Mouse (Mus musculus) cerebellum, adult 11-12 months (tissue): Measurements from ENCODE around the gene Olfr222.
A peak's percentile ranks its signal among the peaks of the same experiment; 100 is the strongest.

Experiments used
- DNase-seq: peaks from one replicate; pipeline ENCODE4 v3.0.0; 2022

Gene Olfr222

DNA sequence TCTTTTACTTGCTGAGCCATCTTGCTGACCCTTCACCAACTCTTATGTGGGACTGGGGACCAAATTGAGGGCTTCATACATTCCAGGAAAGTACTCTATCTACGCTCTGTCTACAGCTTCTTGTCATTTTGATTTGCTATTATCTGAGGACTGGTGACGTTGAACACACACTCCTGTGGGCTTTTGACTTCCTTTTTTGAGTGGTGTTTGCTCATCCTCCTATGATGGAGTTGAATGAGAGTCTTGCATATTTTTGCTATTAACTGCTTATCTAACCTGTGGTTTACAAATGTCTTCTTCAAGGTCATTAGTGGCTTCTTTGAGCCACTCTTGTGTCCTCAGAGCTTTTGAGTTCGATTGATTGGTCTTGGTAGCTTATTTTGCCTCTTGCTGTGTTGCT lies 35.9 kb downstream of the Olfr222 start:
- no peak for DNase-seq

DNA sequence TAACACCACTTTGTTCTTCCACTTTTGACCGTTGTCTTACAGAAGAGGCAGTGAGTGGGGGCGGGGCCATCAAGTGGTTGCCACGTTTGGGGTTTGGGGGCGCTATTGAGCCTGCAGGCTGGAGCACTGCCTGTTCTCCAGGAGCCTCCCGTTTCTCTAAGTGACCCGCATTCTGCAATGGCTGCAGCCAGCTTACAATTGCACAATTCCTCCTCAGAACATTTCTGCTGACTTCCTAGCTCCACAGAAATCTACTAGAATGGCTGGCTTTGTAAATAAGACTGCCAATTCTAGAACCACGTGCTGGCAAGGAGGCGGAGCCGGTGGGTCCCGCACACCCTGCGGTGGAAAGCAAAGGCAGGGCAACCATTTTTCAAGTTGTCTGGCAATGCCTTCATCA lies 37.6 kb downstream of the Olfr222 start:
- DNase-seq = no peak

DNA sequence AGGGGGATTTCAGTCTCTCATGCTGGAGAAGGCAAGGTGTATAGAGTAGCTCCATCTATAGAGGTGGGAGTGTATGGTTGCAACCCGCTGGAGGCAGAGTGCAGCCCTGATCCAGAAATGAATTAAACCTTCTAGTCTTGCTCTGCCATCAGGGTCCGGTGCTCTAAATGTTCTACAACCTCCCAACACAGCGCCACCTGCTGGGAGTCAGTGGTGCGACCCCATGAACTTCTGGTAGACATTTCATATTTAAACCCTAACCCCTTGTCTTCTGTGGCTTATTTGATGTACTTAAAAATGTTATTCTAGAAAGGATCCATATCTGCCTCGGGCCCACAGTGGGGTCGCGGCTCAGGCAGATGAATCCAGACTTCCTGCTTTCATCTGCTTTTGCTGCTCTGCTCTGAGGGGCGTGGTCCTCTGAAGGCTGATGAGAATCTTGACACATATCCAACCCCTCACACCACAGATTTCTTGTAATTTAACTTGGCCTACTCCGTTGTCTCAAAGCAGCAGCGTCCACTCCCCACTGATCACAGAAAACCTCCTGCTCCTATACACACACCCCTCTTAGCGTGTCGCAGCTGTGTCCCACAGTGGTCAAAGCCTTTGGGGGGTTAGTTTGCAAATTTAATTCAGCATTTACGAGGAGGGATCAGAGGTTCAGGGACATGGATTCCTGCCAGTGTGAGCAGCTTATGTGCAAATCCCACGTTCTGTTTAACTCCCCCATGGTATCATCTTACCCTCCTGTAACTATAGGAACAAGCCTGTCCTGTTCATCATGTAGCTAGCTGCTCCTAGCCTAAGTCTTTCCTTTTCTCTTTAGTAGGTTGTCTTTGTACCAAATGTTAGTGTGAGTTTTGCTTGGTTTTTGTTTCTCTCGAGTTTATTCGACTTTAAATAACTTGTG lies 38.6 kb downstream of the Olfr222 start:
- no peak for DNase-seq

DNA sequence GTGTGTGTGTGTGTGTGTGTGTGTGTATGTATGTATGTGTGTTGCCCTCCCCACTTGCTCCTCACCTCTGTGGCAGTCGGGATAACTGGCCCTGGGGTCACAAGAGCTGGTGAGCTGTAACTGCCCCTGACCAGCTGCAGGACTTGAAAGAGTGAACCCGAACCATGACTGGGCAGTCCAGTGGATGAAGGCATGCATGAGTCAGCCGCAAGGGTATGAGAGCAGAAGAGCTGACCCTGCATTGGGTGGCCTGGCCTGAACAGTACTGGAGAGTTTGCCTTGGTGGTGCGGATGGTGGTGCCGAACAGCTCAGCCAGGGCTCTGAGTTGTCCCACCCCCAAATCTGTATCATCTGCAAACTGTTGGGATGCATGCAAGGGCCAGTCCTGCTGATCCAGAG lies 44.5 kb downstream of the Olfr222 start:
- DNase-seq = peak; percentile 22

DNA sequence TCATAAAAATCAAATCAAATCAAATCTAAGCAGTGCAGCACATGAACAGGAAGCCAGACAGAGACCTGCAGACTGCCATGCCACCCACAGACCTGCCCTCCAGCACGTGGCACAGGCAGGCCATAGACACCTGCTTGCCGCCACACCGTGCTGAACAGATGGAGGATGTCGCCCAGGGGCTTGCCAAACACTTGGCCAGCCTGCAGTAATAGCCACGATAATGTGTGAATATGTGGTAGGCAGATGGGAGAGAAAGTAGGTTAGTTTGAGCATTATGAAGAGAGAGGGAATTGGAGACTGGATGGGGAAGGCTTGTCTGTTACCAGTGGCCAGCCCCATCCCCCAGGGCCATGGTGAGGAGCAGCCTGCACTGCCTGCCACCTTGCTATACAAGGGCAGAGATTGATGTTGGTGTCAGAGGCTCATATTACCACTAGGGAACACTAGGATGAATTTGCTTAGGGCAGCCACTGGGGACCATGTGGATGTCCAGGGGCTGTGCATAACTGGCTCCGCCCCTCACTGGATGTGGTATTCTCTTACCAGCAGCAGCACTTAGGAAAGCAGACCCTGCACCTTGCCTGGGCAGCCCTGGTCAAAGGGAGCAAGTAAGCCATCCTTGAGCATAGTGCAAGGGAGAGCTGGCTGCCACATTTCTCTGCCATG lies 45.0 kb downstream of the Olfr222 start:
- DNase-seq = peak; percentile 90

DNA sequence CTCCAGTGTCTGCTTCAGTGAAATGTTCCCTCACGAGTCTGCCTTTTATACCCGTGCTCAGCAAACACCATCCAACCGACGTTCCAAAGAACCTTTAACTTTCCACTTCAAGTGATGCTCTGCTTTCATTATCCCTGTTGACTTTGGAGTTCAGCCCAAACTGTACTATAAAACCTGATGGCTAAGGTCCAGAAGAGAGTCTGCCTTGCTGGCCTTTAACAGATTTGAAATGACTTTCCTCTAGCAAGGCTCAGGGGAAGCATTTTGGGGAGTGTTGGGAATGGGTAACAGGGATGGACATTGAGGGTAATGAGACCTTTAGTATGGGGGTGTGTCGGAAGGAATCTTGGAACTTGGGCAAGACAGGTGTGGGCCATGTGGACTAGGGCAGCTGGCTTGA lies 45.8 kb downstream of the Olfr222 start:
- DNase-seq = no peak

DNA sequence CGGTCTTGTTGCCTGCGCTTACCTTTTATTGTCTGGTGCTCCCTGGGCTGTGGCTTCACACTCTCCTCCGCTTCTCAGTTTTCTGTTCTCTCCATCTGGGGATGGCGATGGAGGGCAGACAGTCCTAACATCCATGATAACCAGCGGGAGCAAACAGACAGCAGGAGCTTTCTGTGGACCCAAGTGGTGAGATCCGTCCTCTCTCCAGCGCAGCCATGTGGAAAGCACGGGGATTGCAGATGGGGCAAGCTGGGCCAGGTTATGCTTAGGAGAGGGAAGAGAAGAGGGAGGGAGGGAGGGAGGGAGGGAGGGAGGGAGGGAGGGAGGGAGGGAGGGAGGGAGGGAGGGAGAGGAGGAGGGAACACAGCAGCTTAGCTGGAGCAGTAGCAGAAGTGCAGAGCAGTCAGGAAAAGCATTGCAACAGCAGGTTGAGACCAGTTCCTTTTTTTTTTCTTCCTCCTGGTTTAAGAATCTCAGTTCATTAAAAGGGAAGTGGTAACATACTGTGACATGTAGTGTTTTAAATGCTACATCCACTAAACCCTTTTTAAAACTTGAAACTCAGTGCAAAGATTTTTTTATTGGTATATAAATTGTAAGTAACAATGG lies 49.5 kb downstream of the Olfr222 start, which contains the start of gene Zkscan17:
Zkscan17 (minus strand) TSS at position 280 of the 609 bp plus-strand sequence.
- DNase-seq = no peak

DNA sequence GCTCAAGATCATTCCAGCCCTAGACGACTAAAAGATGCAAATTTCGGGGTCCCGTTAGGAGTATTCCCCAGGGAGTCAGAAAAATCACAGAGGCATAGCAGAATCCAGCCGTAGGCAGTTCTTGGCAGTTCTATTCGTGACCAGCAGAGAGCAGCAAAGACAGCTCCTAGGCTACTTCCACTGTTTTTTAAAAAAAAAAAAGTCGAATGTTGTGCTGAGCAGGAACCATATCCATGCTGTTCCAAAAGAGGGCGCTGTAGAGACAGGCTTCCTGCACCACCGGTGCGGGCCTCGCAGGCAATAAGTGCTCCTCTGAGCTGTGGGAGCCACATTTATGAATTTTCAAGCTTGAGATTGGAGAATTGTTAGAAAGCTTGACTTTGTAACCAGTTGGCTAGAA lies 50.8 kb downstream of the Olfr222 start:
- peak; percentile 81 for DNase-seq

DNA sequence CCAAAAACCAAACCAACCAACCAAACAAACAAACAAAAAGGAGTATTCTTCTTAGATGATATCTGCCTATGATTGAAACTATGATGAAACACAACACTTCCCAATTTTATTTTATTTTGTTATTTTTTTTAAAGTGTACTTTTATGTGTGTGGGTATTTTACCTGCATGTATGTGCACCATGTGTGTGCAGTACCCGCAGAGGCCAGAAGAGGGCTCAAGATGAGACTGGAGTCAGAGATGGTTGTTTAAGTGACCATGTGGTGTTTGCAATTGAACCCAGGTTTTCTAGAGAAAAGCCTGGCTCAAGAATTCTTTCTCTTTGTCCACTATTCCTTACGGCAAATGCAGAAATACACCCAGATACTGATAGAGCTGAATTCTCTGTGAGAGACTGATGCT lies 51.9 kb downstream of the Olfr222 start:
- DNase-seq = no peak
